Mouse (Mus musculus): ENCODE results near the gene Efna1. TPM values are rescaled to one million over a fixed set of nuclear protein-coding genes. Genes with fewer than 3 reads are reported as not detected.

Gene Efna1
- polyA plus RNA-seq, 1 experiment from 2014 or later = 42.4 TPM

DNA sequence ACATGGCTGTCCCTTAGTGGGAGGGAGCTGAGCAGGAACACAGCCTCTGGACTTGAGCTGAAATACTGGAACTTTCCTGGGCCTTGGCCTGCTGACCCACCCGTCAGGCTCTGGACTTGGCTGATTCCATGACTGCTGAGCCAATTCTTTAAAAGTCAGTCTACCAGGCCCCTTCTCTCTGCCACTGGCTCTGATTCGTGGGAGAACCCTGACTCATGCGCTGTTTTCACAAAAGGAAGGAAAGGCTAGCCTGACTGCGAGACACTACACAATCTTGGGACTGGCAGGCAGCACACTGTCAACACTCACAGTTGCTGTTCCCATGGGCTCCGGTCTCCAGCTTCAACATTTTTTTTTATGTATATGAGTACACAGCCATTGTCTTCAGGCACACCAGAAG lies 24.8 kb downstream of the Efna1 start:
- Histone ChIP-seq H3K4me1 (ENCODE audit: control insufficient read depth, insufficient read depth, low read length) (peaks cover 3% of the 10 kb centered on the region), H3K4me2 (ENCODE audit: low read depth, severe bottlenecking) (no peak overlapping the region), H3K27ac (replicated peaks; ENCODE audit: low read depth, low read length) (no peak overlapping the region), H3K27me3 (ENCODE audit: control insufficient read depth, insufficient read depth, low read length) (no peaks in the 10 kb centered on the region), H3K36me3 (ENCODE audit: control insufficient read depth, insufficient read depth, low read length) (no peaks in the 10 kb centered on the region), H3K9me3 (ENCODE audit: control insufficient read depth, low read length) (no peaks in the 10 kb centered on the region), H3K9ac (ENCODE audit: low read length) (0 out of 2 replicates have a peak overlapping the region, but pooled peaks have one; percentile 22), H3K4me3 (ENCODE audit: low read depth, low read length) (no peak overlapping the region)
- 87% methylated on average over 5 of the region's 5 CpGs for WGBS
- ATAC-seq (ENCODE audit: insufficient number of reproducible peaks, low FRiP score, low TSS enrichment, low read depth) = no peak
- DNase-seq (ENCODE audit: low spot score) = no peak

DNA sequence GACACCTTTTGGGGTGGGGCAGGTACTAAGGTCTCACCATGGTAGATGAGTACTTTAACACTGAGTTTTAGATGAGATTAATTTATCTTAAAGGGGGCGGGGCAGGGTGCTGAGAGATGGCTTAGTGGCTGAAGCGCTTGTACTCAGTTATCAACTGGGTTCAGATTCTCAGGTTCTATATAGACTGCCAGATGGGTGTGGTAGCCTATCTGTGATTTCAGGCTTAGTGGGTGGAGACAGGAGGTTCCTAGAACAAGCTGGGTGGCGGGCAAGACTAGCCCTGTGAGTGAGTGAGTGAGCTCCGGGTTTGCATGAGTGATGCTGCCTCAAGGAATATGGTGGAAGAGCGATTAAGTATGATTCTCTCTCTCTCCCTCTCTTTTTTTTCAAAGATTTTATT lies 25.9 kb downstream of the Efna1 start:
- no peaks in the 10 kb centered on the region for H3K9me3 ChIP-seq (ENCODE audit: control insufficient read depth, low read length)
- H3K4me2 ChIP-seq (ENCODE audit: low read depth, severe bottlenecking) = no peak overlapping the region
- no peak for DNase-seq (ENCODE audit: low spot score)
- no peak for ATAC-seq (ENCODE audit: insufficient number of reproducible peaks, low FRiP score, low TSS enrichment, low read depth)
- H3K27me3 ChIP-seq (ENCODE audit: control insufficient read depth, insufficient read depth, low read length) = no peaks in the 10 kb centered on the region
- H3K9ac ChIP-seq (ENCODE audit: low read length) = no peak overlapping the region
- H3K4me1 ChIP-seq (ENCODE audit: control insufficient read depth, insufficient read depth, low read length) = peaks cover 9% of the 10 kb centered on the region
- no peak overlapping the region for H3K4me3 ChIP-seq (ENCODE audit: low read depth, low read length)
- no peak overlapping the region for H3K27ac ChIP-seq (replicated peaks; ENCODE audit: low read depth, low read length)
- no peaks in the 10 kb centered on the region for H3K36me3 ChIP-seq (ENCODE audit: control insufficient read depth, insufficient read depth, low read length)
- WGBS = 91% methylated on average over 5 of the region's 5 CpGs

DNA sequence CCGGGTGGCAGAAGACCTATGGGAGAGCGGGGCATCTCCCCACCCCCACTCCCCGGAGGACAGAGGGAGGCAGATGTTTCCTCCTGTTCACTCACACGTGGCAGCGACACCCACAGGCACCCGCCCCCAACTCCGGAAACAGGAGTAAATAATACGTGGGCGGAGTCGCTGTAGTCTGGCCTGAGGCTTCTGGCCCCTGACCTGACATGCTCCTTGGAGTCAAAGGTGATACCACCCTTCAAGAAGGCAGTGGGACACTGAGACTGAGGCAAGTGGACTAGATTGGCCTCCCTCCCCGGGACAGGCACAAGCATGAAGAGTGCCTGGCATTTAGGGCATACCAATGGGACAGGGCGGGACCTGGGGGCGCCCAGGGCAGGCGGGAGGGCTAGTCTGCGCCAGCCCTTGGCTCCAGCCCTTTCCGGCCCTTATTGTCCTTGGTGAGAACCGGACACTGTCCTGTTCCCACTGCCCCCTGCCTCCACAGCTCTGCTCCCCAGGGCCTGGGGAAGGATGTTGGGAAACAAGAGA lies 29.5 kb downstream of the Efna1 start:
- DNase-seq (ENCODE audit: low spot score) (peak; percentile 59), ATAC-seq (ENCODE audit: insufficient number of reproducible peaks, low FRiP score, low TSS enrichment, low read depth) (peak; percentile 29; the same call in 1 of the 2 replicates)
- Histone ChIP-seq H3K27me3 (ENCODE audit: control insufficient read depth, insufficient read depth, low read length) (no peaks in the 10 kb centered on the region), H3K4me2 (ENCODE audit: low read depth, severe bottlenecking) (peak overlapping the region; percentile 38), H3K9ac (ENCODE audit: low read length) (no peak overlapping the region), H3K36me3 (ENCODE audit: control insufficient read depth, insufficient read depth, low read length) (no peaks in the 10 kb centered on the region; the same call in 1 of the 2 replicates), H3K9me3 (ENCODE audit: control insufficient read depth, low read length) (no peaks in the 10 kb centered on the region), H3K4me3 (ENCODE audit: low read depth, low read length) (no peak overlapping the region), H3K27ac (replicated peaks; ENCODE audit: low read depth, low read length) (no peak overlapping the region), H3K4me1 (ENCODE audit: control insufficient read depth, insufficient read depth, low read length) (peaks cover 15% of the 10 kb centered on the region)
- WGBS = 6% methylated on average over 17 of the region's 17 CpGs

DNA sequence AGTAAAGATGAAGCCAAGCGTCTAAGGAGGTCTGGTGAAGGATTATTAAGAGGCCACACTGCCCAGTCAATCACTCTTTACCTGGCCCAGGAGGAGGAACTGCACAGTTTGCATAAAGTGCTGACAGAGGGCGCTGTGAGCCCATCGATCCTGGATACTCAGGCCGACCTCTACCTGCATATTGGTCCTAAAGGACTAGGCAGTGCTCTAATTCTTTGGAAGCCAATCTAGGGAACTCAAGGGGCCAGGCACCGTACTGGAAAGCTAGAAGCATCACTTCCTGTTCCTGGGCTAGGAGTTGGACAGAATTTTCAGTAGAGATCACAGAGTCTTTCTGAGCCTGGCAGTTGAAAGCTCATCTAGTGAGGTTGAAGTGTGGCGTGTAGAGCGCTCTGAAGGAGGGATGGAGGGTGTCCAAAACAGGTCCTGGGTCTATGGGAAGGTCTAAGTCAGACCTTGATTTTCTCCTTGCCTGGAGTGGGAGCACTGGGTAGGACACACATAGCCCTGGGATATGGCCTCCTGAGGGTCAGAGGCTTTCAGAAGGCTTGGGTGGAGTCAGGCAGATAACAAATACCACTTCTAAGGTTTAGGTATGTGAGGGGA lies 30.4 kb downstream of the Efna1 start:
- no peaks in the 10 kb centered on the region for H3K9me3 ChIP-seq (ENCODE audit: control insufficient read depth, low read length)
- no peaks in the 10 kb centered on the region for H3K27me3 ChIP-seq (ENCODE audit: control insufficient read depth, insufficient read depth, low read length)
- H3K4me3 ChIP-seq (ENCODE audit: low read depth, low read length) = no peak overlapping the region
- H3K4me1 ChIP-seq (ENCODE audit: control insufficient read depth, insufficient read depth, low read length) = peaks cover 19% of the 10 kb centered on the region
- WGBS = 18% methylated on average over 7 of the region's 7 CpGs
- ATAC-seq (ENCODE audit: insufficient number of reproducible peaks, low FRiP score, low TSS enrichment, low read depth) = no peak
- no peak overlapping the region; the same call in 1 of the 2 replicates for H3K27ac ChIP-seq (replicated peaks; ENCODE audit: low read depth, low read length)
- peak overlapping the region; percentile 38; the same call in 1 of the 2 replicates for H3K4me2 ChIP-seq (ENCODE audit: low read depth, severe bottlenecking)
- H3K36me3 ChIP-seq (ENCODE audit: control insufficient read depth, insufficient read depth, low read length) = no peaks in the 10 kb centered on the region; the same call in 1 of the 2 replicates
- no peak overlapping the region for H3K9ac ChIP-seq (ENCODE audit: low read length)
- DNase-seq (ENCODE audit: low spot score) = peak; percentile 71

DNA sequence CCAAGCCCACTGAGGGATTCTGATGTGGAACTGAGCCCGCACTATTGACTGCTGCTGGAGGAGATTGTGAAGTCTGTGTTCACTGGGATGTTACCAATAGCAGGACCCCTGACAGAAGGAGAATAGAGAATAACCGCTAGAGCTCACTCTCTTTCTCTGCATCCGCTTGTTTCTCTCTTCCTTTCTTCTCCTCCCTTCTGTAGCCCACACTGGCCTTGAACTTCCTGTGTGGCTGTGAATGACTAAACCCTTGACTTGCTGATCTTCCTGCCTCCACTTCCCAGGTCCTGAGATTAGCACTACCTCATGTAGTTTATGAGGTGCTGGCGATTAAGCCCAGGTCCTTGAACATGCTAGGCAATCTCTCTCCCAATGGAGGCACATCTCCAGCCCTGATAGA lies 33.5 kb downstream of the Efna1 start:
- Histone ChIP-seq H3K36me3 (ENCODE audit: control insufficient read depth, insufficient read depth, low read length) (no peaks in the 10 kb centered on the region; the same call in 1 of the 2 replicates), H3K9ac (ENCODE audit: low read length) (0 out of 2 replicates have a peak overlapping the region, but pooled peaks have one; percentile 7), H3K9me3 (ENCODE audit: control insufficient read depth, low read length) (no peaks in the 10 kb centered on the region), H3K4me2 (ENCODE audit: low read depth, severe bottlenecking) (peak overlapping the region; percentile 89; the same call in 1 of the 2 replicates), H3K27ac (replicated peaks; ENCODE audit: low read depth, low read length) (no peak overlapping the region), H3K27me3 (ENCODE audit: control insufficient read depth, insufficient read depth, low read length) (no peaks in the 10 kb centered on the region), H3K4me3 (ENCODE audit: low read depth, low read length) (peak overlapping the region; percentile 78; the same call in 1 of the 2 replicates), H3K4me1 (ENCODE audit: control insufficient read depth, insufficient read depth, low read length) (peaks cover 34% of the 10 kb centered on the region)
- 89% methylated on average over 4 of the region's 4 CpGs for WGBS
- ATAC-seq (ENCODE audit: insufficient number of reproducible peaks, low FRiP score, low TSS enrichment, low read depth) = no peak
- DNase-seq (ENCODE audit: low spot score) = no peak

DNA sequence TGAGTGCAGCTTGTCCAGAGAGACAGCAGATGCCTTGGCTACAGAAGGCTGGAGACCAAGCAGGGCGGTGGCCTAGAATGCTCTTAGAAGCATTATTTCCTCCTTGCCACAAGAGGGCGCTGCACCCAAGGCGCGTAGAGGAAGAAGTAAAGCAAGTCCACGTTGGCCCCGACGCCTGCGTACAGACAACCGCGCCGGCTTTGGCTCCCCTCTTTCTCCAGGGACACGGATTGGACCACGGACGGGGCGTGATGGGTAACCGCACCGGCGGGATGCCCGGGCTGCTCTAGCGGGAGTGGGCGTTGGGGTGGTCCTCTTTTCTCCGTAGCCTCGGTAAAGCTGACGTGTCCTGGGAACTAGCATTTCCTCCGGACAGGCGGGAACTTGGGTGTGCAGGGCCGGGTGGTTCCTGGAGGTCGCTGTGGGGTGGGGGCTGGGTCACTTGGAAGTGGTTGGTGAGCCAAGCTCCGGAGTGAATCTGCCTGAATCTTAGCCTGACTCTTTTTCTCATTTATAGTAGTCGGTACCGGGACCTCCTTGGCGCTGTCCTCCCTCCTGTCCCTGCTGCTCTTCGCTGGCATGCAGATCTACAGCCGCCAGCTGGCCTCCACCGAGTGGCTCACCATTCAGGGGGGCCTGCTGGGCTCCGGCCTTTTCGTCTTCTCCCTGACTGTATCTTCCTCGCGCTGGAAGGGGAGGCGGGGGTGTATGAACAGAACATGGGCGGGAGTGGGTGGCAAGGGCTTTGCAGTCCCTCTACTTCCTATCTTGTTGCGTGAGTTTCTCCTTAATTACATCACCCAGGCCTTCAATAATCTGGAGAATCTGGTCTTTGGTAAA lies 34.5 kb downstream of the Efna1 start, which contains the start of gene Trim46:
Gene Trim46, minus strand, starts transcription at position 49 of the 840 bp plus-strand sequence.
- Histone ChIP-seq H3K4me1 (ENCODE audit: control insufficient read depth, insufficient read depth, low read length) (peaks cover 34% of the 10 kb centered on the region), H3K4me2 (ENCODE audit: low read depth, severe bottlenecking) (peak within 1 kb of the TSS; percentile 89), H3K9ac (ENCODE audit: low read length) (peak within 1 kb of the TSS; percentile 82), H3K9me3 (ENCODE audit: control insufficient read depth, low read length) (no peaks in the 10 kb centered on the region), H3K36me3 (ENCODE audit: control insufficient read depth, insufficient read depth, low read length) (no peaks in the 10 kb centered on the region; the same call in 1 of the 2 replicates), H3K27ac (replicated peaks; ENCODE audit: low read depth, low read length) (0 out of 2 replicates have a peak within 1 kb of the TSS, but pooled peaks have one; percentile 2), H3K4me3 (ENCODE audit: low read depth, low read length) (peak within 1 kb of the TSS; percentile 78), H3K27me3 (ENCODE audit: control insufficient read depth, insufficient read depth, low read length) (no peaks in the 10 kb centered on the region)
- DNase-seq (ENCODE audit: low spot score) = peak; percentile 91
- ATAC-seq (ENCODE audit: insufficient number of reproducible peaks, low FRiP score, low TSS enrichment, low read depth) = peak; percentile 52
- WGBS = under 1% methylated on average over 42 of the region's 42 CpGs

DNA sequence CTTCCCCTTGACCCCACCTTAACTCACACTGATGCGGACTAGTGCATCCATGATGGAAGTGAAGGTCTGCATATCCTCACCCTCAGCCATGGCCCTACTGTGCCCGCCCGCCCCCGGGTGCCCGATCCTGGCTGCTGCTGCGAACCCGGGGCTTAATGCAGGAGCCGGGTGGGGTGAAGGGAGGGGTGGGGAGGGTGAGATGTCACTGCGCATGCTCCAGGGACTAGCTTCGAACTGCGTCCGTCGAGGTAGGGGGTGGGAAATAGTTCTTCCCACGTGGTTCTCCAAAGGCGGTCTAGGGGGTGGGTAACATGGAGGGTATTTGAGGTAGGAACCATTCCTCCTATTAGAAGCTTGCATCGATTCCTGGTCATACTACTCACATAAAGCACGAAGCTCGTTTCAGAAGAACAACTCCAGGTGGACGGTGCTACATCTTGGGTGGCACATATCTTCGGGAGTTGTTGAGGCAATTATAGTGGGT lies 35.2 kb downstream of the Efna1 start, which contains the start of gene Krtcap2:
Gene Krtcap2, plus strand, starts transcription at position 279 of the 484 bp plus-strand sequence.
- Histone ChIP-seq H3K27me3 (ENCODE audit: control insufficient read depth, insufficient read depth, low read length) (no peaks in the 10 kb centered on the region), H3K36me3 (ENCODE audit: control insufficient read depth, insufficient read depth, low read length) (no peaks in the 10 kb centered on the region; the same call in 1 of the 2 replicates), H3K4me3 (ENCODE audit: low read depth, low read length) (peak within 1 kb of the TSS; percentile 78), H3K4me1 (ENCODE audit: control insufficient read depth, insufficient read depth, low read length) (peaks cover 27% of the 10 kb centered on the region), H3K9ac (ENCODE audit: low read length) (peak within 1 kb of the TSS; percentile 82), H3K9me3 (ENCODE audit: control insufficient read depth, low read length) (no peaks in the 10 kb centered on the region), H3K4me2 (ENCODE audit: low read depth, severe bottlenecking) (peak within 1 kb of the TSS; percentile 89), H3K27ac (replicated peaks; ENCODE audit: low read depth, low read length) (0 out of 2 replicates have a peak within 1 kb of the TSS, but pooled peaks have one; percentile 2)
- DNase-seq (ENCODE audit: low spot score) = peak; percentile 61
- 4% methylated on average over 20 of the region's 20 CpGs for whole genome bisulfite sequencing
- no peak; the same call in 1 of the 2 replicates for ATAC-seq (ENCODE audit: insufficient number of reproducible peaks, low FRiP score, low TSS enrichment, low read depth)

Measured in limb, embryonic 11.5 days (tissue).